ENCODE assay signal across 26 mouse cellular contexts in the genomic region with DNA sequence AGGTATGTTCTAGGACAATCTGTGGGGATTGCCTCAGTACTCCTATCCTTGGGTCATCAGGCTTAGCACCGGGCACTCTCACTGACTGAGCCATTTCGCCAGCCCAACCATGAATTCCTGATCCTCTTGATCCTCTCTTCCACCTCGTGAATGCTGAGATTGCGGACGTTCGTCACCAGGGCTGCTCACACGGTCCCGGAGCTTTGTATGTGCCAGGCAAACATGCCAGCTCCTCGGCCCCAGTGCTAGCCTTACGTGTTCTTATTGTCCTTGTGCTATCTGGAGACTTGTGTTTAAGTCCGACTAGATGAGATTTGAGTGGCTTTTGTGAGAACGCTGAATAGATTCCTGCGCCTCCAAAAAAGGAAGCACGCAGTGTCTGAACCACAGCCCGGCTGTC. TPM values are rescaled to one million over a fixed set of nuclear protein-coding genes. Genes with fewer than 3 reads are reported as not detected.
DNase-seq lines count a peak whose midpoint lies in the region; ATAC-seq lines count a peak whose summit lies in the region.
"Had no signal": no experiment of that assay in that cellular context is flagged by ENCODE, and none has a peak within 500 bp of the region (broad histone marks: within the 10 kb centered on the region; RNA-seq: fewer than 3 reads in every experiment).

No protein-coding gene starts in this region.

- peak overlapping the region; percentile 24 for H3K4me2 ChIP-seq in heart, embryonic 16.5 days (ENCODE audit: low read depth, low read length)
- no peak overlapping the region for H3K4me2 ChIP-seq in lung, embryonic 16.5 days (ENCODE audit: low read depth, low read length)
- H3K4me2 ChIP-seq: embryonic facial prominence, embryonic 12.5 days; embryonic facial prominence, embryonic 15.5 days; hindbrain, embryonic 13.5 days had no signal

- no peaks in the 10 kb centered on the region for H3K4me1 ChIP-seq in heart, embryonic 16.5 days (ENCODE audit: control insufficient read depth, insufficient read depth, low read length)
- no peaks in the 10 kb centered on the region for H3K4me1 ChIP-seq in lung, embryonic 16.5 days (replicated peaks; ENCODE audit: control insufficient read depth, insufficient read depth, low read length)
- peaks cover 18% of the 10 kb centered on the region for H3K4me1 ChIP-seq in brown adipose tissue, adult 24 weeks (ENCODE audit: control insufficient read depth, insufficient read depth, insufficient read length, low read length)
- H3K4me1 ChIP-seq: embryonic facial prominence, embryonic 12.5 days; embryonic facial prominence, embryonic 15.5 days; heart, embryonic 10.5 days; hindbrain, embryonic 13.5 days had no signal

- H3K27ac ChIP-seq in heart, embryonic 16.5 days (ENCODE audit: low read length) = no peak overlapping the region
- no peak overlapping the region for H3K27ac ChIP-seq in lung, embryonic 16.5 days (ENCODE audit: low read length)
- H3K27ac ChIP-seq in brown adipose tissue, adult 24 weeks (replicated peaks; ENCODE audit: low read depth, low read length) = peak overlapping the region; percentile 32; the same call in 1 of the 2 replicates
- H3K27ac ChIP-seq: embryonic facial prominence, embryonic 12.5 days; embryonic facial prominence, embryonic 15.5 days; heart, embryonic 10.5 days; hindbrain, embryonic 10.5 days; hindbrain, embryonic 13.5 days; hindbrain, postnatal 0 days had no signal

- DNase-seq in frontal cortex, postnatal 36 days (ENCODE audit: low spot score in 2 of 2) = no peak
- DNase-seq in heart, adult 9 months (ENCODE audit: low spot score in 2 of 2) = no peak
- no peak for DNase-seq in lung, postnatal 14 days
- no peak for DNase-seq in cerebellum, postnatal 4 days (ENCODE audit: low spot score in 2 of 2)
- DNase-seq: adrenal gland, adult 8-10 months; adrenal gland, postnatal 25 days; cerebellum, adult 18-20 months; cerebellum, adult 9-10 months; cerebellum, postnatal 14 days; forebrain, postnatal 0 days; gastrocnemius, postnatal 10 days; gastrocnemius, postnatal 36 days had no signal

- no peaks in the 10 kb centered on the region for H3K36me3 ChIP-seq in heart, embryonic 16.5 days (ENCODE audit: control insufficient read depth, insufficient read depth)
- H3K36me3 ChIP-seq in lung, embryonic 16.5 days (ENCODE audit: control insufficient read depth, insufficient read depth, low read length) = no peaks in the 10 kb centered on the region
- H3K36me3 ChIP-seq: embryonic facial prominence, embryonic 12.5 days; embryonic facial prominence, embryonic 15.5 days; heart, embryonic 10.5 days; hindbrain, embryonic 10.5 days; hindbrain, embryonic 13.5 days had no signal

- no peak overlapping the region for H3K4me3 ChIP-seq in heart, embryonic 16.5 days (ENCODE audit: low read length)
- H3K4me3 ChIP-seq in lung, embryonic 16.5 days (ENCODE audit: low read length) = no peak overlapping the region
- no peak overlapping the region for H3K4me3 ChIP-seq in brown adipose tissue, adult 24 weeks (ENCODE audit: insufficient read depth, low read depth, low read length)
- H3K4me3 ChIP-seq: embryonic facial prominence, embryonic 12.5 days; embryonic facial prominence, embryonic 15.5 days; heart, embryonic 10.5 days; hindbrain, embryonic 10.5 days; hindbrain, embryonic 13.5 days had no signal

- 55% methylated on average over 15 of the region's 15 CpGs for WGBS in heart, embryonic 16.5 days
- WGBS in lung, embryonic 16.5 days = 54% methylated on average over 15 of the region's 15 CpGs

- peak; percentile 47; the same call in 1 of the 2 replicates for ATAC-seq in frontal cortex, adult (ENCODE audit: low TSS enrichment)
- ATAC-seq in heart, embryonic 16.5 days (replicated peaks; ENCODE audit: extremely low read depth, insufficient read depth, low FRiP score) = no peak
- ATAC-seq in lung, embryonic 16.5 days (ENCODE audit: low read depth) = no peak
- ATAC-seq: activated CD4-positive, CD25-positive, alpha-beta regulatory T cell, adult 4 months; forebrain, embryonic 14.5 days; forebrain, postnatal 0 days; hindbrain, postnatal 0 days; inflammation-experienced regulatory T-cells, adult 6 months; intestine, embryonic 16.5 days had no signal

- H3K9me3 ChIP-seq in heart, embryonic 16.5 days (replicated peaks; ENCODE audit: control insufficient read depth, low read length) = no peaks in the 10 kb centered on the region
- no peaks in the 10 kb centered on the region for H3K9me3 ChIP-seq in lung, embryonic 16.5 days (ENCODE audit: control insufficient read depth, low read length)
- H3K9me3 ChIP-seq: embryonic facial prominence, embryonic 12.5 days; embryonic facial prominence, embryonic 15.5 days; heart, embryonic 10.5 days; hindbrain, embryonic 10.5 days; hindbrain, embryonic 13.5 days had no signal

- H3K9ac ChIP-seq in heart, embryonic 16.5 days (ENCODE audit: low read length) = no peak overlapping the region; the same call in 1 of the 2 replicates
- H3K9ac ChIP-seq in lung, embryonic 16.5 days (ENCODE audit: low read length) = 0 out of 2 replicates have a peak overlapping the region, but pooled peaks have one; percentile 0
- H3K9ac ChIP-seq: embryonic facial prominence, embryonic 12.5 days; embryonic facial prominence, embryonic 15.5 days; forebrain, postnatal 0 days; hindbrain, embryonic 13.5 days had no signal

- H3K27me3 ChIP-seq in heart, embryonic 16.5 days (ENCODE audit: control insufficient read depth, insufficient read depth, low read length) = no peaks in the 10 kb centered on the region
- H3K27me3 ChIP-seq in lung, embryonic 16.5 days (ENCODE audit: control insufficient read depth, insufficient read depth, low read depth, low read length) = no peaks in the 10 kb centered on the region
- H3K27me3 ChIP-seq: embryonic facial prominence, embryonic 12.5 days; embryonic facial prominence, embryonic 15.5 days; hindbrain, embryonic 13.5 days had no signal

RNA-seq across cellular contexts. Expression of a gene that starts 20.0 kb away (rescaled TPM):
- polyA plus RNA-seq in heart, embryonic 16.5 days (2015; fragmentation: Nextera tagmentation; extraction: Ambion mirVana) = 17.5 and 17.8 TPM in 2 replicates
- 22.5 and 26.3 TPM in 2 replicates for polyA plus RNA-seq in lung, embryonic 16.5 days (2015; fragmentation: Nextera tagmentation; extraction: Ambion mirVana)
- polyA plus RNA-seq in brown adipose tissue, adult 24 weeks (2012; ENCODE audit: insufficient read depth, insufficient read length, missing spikeins) = 38.8 and 47.3 TPM in 2 replicates

RNA-seq across cellular contexts. Expression of a gene that starts 24.7 kb away (rescaled TPM):
- polyA plus RNA-seq in heart, embryonic 16.5 days (2015; fragmentation: Nextera tagmentation; extraction: Ambion mirVana) = 5.1 and 5.4 TPM in 2 replicates
- polyA plus RNA-seq in lung, embryonic 16.5 days (2015; fragmentation: Nextera tagmentation; extraction: Ambion mirVana) = 4.2 TPM in 2 replicates
- 0.44 TPM in 1 of 2 replicates, not detected in the other for polyA plus RNA-seq in brown adipose tissue, adult 24 weeks (2012; ENCODE audit: insufficient read depth, insufficient read length, missing spikeins)
- polyA plus RNA-seq: activated CD4-positive, CD25-positive, alpha-beta regulatory T cell, adult 4 months; inflammation-experienced regulatory T-cells, adult 6 months had no signal
